Mouse (Mus musculus): ENCODE results near the gene Alk.

Alk gene

DNA sequence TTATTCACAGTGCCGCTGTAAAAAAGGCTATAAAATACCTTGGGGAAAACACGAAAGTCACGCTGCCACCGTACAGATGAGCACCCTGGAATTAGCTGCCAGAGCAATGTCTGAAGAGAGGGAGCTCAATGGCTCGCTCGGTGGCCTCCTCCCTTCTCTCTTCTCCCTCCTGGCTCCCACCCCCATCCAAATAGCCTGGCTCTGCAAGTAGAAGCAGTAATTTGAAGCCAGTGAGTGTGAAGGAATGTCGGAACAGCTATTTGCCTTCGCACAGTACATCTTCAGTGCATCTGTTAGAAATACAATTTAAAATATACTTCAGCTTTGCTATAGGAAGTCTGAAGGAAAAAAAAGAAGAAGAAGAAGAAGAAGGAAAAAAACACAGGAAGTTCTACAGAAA is 208.5 kb downstream of the Alk start:
- DNase-seq, result no peak

DNA sequence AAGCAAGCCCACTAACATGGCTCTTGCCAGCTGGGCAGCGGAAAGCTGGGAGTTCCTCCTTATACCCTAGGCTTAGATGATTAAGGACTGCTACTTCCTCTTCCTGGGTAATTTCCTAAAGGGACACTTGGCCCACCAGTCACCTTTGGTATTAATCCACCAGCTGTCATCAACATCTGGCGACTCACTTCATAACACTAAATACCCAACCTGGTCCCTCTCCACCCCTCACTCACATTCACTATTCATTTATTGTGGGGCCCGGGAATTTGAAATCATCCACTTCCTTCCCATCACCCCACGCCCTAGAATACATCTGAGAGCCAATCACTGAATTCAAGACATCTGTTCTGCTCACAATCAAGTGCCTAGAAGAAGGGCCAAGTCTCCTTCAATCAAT is 235.4 kb downstream of the Alk start:
- peak; percentile 93 for DNase-seq

- no peak for DNase-seq
Measured at GRCm38 (mm10) chr17:72362811-72363496, 241.5 kb downstream of the Alk start.

DNA sequence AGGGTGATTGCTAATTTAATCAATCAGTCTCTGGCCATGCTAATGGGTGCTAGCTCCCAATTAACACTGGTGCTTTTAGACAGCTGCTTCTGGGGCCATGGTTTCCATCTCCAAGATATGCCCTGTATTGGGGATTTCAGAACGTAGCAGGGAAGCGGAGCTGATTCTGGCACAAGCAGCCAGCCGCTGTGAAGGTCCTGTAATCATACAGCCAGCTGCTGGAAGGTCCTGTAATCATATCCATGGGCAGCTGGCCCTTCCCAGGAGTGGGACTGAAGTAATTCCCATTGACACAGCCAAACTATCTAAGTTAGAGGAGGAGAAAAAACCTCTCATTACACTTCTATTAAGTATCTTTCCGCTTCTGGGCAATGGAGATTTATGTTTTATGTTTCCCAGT is 242.5 kb downstream of the Alk start:
- no peak for DNase-seq

DNA sequence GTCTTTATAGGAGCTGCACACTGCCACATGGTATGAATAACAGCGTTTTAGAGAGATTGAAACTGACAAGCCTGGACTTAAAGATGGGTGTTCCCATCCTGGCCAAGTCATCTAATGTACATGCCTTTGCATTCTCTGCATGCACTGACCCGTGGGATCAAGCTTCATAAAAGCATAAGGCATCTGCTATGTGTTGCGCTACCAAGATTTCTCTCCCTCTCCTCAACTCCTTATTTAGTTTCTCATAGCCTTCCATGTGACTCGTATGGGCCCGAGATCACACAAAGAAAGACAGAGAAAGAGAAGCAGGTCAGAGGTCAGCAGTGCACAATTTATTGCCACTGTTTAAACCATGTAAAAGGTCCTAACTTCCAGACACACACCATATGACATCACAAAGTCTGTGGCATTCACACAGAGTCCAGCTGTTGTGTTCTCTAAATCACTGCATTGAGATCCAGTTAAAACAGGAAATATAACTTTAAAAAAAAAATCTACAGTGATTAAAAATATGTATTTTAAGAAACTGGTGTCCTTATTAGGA is 247.6 kb downstream of the Alk start:
- DNase-seq, result no peak

DNA sequence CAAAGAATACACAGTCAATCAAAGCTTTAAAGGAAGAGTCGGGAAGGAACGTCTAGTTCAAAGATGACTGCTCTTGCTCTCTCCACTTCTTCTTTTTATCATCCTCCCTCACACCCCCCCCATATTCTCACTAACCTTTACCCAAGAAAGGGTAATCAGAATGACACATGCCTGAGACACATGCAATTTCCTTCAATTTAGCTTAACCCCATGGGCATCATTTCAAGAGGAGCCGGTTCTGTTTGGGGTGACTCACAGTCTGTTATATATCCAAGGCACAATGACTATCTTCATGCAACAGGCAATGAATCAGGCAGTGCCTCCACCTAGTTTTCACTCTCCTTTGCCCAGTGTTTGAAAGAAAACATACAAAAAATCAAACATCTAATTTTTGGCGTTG is 265.0 kb downstream of the Alk start:
- DNase-seq, result no peak

DNA sequence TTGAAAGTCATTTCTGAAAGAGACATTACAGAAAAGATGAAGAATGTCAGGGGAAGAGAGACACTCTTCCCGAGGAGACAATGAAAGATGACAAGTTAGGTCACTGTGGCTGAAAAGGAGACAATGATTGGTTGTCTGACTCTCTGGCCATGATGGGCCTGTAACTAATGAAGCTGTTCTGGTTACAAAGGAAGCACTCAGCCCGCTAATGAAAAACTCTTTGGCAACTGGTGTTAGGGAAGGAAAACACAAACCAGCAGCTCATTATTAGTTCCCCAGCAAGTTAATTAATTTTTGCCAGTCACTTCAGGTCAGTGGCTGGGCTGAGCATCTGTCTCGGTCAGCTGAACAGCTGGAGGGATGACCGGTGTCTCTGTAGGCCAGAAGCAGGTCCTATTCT is 271.5 kb downstream of the Alk start:
- DNase-seq, result no peak

DNA sequence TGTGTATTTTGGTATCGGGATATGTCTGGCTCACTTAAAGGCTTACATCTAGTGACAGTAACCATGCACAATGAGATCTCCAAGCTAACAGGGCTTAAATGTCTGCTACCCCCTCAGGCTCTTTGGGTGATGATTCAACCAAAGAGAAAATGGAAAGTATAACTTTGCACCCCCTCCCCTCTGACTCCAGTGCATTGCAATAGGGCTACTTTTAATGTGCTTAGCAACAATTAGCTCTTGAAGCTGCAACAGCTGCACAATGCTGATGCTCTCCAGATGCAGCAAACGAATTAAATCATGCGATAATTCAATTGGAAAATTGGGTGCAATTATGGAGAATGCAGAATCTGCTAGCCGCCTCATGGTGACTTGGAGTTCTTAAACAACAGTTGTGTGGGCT is 278.5 kb downstream of the Alk start:
- no peak for DNase-seq

DNA sequence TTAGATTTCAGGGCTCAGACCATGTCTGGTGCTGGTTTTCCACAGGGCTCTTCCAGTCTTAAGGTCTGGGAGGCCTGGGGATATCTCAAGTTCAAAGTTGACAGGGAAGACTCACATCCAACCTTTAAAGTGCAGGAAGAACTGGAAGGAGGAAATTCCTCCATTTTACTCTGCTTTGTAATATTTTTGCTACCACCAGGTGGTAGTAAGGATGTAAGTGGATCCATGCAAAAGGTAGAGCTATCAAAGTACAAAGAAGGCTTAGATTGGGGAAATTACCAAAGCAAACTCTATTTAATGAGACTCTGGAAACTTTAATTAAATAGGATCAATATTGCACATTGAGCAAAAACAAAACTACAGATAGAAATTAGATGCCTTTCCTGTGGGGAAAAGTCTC is 284.9 kb downstream of the Alk start:
- no peak for DNase-seq

DNA sequence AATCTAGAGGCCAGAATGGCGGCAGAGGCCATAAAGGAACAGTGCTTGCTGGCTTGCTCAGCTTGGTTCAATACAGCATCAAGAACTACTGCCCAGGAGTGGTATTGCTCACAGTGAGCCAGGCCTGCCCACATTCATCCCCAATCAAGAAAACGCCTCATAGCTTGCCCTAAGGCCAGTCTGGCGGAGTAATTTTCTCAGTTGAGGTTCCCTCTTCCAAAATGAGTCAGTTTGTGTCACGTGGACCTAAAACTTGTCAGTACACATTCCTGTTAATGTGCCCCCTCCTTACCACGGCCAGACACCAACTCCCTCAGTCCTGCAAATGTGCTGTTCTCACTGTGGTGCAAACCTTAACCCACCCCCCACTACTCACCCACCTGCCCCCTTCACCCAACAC is 304.8 kb downstream of the Alk start:
- peak; percentile 58 for DNase-seq

DNA sequence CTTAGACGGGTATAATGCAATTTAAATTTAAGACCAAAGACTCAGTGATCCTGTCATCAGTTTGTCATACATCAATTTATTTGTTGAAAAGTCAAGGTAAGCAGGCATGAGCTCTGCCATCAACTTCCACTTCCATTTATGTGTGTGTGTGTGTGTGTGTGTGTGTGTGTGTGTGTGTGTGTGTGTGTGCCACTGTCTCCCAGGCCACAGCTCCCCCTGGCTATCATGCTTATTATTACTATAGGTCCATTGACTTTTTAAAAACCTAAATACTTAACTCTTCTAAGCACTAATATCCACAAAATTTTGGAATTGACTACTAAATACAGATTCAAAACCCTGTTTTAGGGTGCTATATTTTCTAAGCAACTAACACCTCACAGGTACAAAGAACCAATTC is 308.1 kb downstream of the Alk start:
- DNase-seq, result peak; percentile 4

DNA sequence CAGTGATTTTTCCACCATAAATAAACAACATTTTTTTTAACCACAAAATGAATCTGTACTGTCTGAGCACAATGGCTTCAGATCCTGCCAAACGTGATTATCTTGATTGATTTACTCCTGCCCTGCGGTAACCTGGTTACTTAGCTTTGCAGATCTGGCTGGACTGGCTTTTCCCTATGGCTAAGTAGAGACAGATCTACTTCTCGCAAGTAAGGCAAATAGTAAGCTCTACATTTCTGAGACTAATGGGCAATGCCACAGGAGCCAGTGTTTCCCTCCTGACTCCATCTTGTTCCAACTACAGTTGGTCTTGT is 311.2 kb downstream of the Alk start:
- peak; percentile 61 for DNase-seq

DNA sequence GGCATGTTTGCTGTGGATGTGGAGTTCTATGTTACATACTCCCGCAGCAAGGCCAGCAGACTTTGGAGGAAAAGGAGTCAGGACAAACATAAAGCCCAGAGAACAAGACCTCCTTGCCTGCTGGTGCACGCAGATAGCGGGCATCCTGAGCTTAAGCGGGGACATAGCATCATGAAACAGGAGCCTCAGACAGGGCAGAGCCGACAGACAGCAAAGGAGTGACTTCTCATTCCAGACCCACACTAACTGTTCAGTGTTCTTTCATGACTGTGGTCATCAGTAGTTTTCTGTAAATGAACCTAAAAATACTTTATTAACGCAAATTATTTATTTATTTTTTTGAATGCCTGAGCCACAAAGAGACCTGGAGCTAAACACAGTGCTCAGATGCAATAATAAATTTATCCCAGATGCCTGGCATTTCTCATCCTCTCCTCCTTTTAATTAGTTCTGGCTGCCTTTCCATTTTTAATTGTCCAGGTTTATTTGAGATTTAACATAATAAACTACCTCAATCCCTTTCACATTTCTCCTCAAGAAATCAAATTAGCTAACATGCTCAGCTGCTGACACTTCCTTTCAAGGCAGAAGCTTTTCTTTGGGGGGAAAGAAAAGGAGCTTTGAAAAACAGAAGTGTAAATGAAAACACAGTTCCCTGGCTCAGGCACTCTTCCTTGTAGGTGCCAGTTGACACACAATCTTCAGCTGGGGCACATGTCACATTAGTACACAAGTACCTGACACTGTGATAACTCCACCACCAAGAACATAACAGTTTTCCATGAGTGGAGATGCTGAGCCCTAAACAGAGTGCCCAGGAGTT is 311.8 kb downstream of the Alk start:
- peak; percentile 12 for DNase-seq

GRCm38 (mm10) chr17:72285961-72286360 is 318.5 kb downstream of the Alk start:
- DNase-seq, result peak; percentile 52

- peak; percentile 64 for DNase-seq
Measured at GRCm38 (mm10) chr17:72278296-72278695, 326.1 kb downstream of the Alk start.

DNA sequence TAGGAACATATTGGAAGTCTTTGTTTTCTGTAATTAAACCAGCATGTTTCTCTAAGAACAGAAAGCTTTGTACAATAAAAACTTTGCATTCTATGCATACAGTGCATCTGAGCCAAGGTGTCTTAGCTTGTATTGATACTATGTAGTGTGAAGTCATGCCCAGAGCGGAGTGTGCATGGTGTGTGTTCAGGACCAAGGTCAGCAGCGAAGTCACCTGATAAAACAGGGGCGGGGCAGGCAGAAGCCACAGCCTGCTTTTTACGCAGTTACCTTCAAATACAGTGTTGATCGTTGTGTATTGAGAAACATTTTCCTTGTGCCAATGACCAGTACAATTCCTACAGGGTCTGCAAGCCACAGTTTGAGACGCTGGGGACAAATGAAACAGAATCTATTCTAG is 327.6 kb downstream of the Alk start:
- peak; percentile 79 for DNase-seq

DNA sequence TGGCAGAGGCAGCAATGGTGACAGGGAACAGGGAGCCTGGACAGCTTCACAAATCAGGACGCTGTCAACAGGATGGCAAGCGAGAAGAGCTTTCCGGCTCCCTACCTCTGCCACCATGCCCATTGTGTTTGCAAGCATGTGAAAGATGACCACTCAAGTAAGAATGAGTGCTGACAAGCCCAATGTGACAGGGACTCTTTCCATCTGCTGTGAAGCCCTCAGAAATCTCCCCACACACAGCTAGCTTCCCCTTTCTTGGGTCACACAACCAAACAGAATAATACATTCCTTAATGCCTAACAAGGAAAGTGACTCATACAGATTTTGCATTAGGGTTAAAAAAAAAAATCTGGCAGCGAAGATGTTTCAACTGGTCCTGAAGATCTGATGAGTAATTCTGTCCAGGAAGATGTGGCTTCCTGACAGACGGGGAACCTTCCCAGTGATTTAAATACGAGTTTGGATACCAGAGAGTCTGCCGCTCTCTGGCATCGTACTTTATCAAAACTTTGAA is 329.0 kb downstream of the Alk start:
- DNase-seq, result peak; percentile 83

- DNase-seq, result no peak
Measured at GRCm38 (mm10) chr17:72274205-72274604, 330.2 kb downstream of the Alk start.

DNA sequence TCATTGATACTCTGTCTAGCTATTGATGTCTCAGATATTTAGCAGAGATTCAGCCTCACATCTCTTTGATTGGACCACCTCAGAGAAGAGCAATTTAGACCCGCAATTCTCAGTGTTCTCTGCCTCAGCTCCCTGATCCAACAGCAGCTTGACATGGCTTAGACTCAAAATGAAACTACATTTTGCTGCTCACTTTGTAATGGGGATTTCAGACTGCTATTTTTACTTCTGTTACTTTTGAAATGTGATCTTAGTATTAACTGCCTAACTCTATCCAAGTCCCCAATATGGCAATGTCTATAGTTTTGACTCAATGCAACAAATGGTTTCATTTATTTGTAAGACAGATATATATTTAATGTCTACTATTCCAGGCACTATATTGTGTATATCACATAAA is 332.8 kb downstream of the Alk start:
- DNase-seq, result no peak

- DNase-seq, result no peak
Measured at GRCm38 (mm10) chr17:72268529-72268928, 335.9 kb downstream of the Alk start.

DNA sequence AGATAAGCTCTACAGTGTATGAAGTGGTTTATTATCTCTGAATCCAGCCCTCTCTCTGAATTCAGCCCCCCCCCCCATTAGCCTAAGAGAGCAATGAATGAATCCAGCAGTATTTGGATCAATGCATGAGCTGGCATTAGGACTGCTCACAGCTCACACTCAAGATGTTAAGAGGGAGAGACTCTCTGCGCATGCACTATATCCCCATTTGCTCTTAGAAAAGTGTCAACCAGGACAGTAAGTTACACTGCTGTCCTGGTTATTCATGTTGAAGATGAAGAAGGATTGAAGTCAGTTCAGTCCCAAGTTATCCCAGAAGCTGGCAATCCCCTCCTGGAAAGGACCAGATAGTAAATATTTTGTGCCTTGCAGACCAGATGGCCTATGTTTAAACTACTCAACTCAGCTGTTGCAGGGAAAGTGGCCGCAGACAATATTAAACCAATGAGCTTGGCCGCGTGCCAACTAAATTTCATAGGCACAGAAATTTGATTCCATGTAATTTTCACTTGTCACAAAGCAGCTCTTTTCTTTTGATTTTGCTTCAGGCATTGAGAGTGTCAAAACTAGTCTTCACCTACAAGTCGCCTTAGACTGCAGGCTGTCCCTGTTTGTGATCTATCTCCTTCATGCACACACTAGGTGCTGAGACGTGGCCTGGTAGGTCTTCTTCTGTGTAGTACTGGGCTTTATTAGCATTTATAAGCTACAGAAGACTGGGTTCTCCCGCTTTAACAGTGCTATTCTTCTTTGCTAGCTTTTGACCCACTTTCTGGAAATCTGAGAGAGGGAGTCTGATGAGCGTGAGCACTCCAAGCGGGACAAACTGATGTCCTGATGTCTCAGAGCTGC is 339.0 kb downstream of the Alk start:
- no peak for DNase-seq

DNA sequence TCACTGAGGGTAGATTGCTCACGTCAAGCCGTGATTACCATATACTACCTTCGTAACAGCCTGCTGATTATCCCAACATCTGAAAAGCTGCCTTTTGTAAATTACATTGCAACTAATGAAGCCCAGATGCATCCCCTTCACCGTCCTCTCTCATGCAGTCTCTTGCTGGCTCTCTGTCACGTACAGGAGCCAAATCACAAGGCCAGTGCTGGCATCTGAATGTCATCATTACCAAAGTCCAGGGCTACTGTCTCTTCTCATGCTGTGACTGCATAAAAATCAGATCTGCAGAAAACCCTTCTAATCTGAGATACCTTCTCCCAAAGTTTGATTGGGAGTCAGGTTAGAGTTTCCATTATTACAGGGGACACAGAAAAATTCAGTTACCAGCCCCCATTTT is 351.0 kb downstream of the Alk start:
- DNase-seq, result no peak

- DNase-seq, result no peak
Measured at GRCm38 (mm10) chr17:72251554-72251953, 352.9 kb downstream of the Alk start.
